Mouse (Mus musculus) G1E (cell line): ENCODE measurements around the gene Klk14. TPM values are rescaled to one million over a fixed set of nuclear protein-coding genes. Genes with fewer than 3 reads are reported as not detected.
"Not testable (repeated sequence)": the region's sequence is repeated elsewhere in the genome, so short reads cannot be mapped to it uniquely, and the experiment has no call there.

Experiments
- ATAC-seq: 2 replicates; pipeline ENCODE4 v1.8.0; 2016; ENCODE audit warnings: mild to moderate bottlenecking; ENCODE audit not compliant: insufficient number of reproducible peaks, poor library complexity, low FRiP score, severe bottlenecking; ENCODE audit errors: extremely low read depth
- DNase-seq: peaks from one replicate; pipeline ENCODE4 v3.0.0; 2012; ENCODE audit warnings: low spot score
- H3K27me3 ChIP-seq: 2 replicates; pipeline ENCODE4 v1.6.1; 2012; ENCODE audit warnings: mild to moderate bottlenecking, low read length, inconsistent platforms; ENCODE audit not compliant: insufficient read depth
- H3K36me3 ChIP-seq: replicated peaks from 2 replicates; pipeline ENCODE3; 2012; ENCODE audit warnings: mild to moderate bottlenecking, inconsistent platforms
- H3K4me1 ChIP-seq: 2 replicates; pipeline ENCODE4 v1.6.1; 2012; ENCODE audit warnings: low read depth, low read length, inconsistent platforms, mixed read lengths; ENCODE audit not compliant: insufficient read depth
- H3K4me3 ChIP-seq: 2 replicates; pipeline ENCODE4 v1.5.1; 2012; ENCODE audit warnings: low read depth, mild to moderate bottlenecking, inconsistent platforms, low read length, moderate library complexity, mixed read lengths
- H3K9me3 ChIP-seq: replicated peaks from 2 replicates; pipeline ENCODE4 v1.6.1; 2012; ENCODE audit warnings: inconsistent platforms
- CTCF ChIP-seq: IDR thresholded peaks from 2 replicates; pipeline ENCODE4 v1.5.1; 2012; ENCODE audit warnings: low read depth, low read length, inconsistent platforms, mixed read lengths
- GATA1 ChIP-seq: IDR thresholded peaks from 2 replicates; pipeline ENCODE4 v1.6.1; 2012; ENCODE audit warnings: borderline replicate concordance, low read length, inconsistent platforms, mixed read lengths
- GATA2 ChIP-seq: IDR thresholded peaks from 2 replicates; pipeline ENCODE4 v1.6.1; 2012; ENCODE audit warnings: low read depth, low read length, inconsistent platforms, borderline replicate concordance
- POLR2AphosphoS5 ChIP-seq: IDR thresholded peaks from 2 replicates; pipeline ENCODE4 v1.6.1; 2012; ENCODE audit warnings: low read depth, low read length, inconsistent platforms; ENCODE audit not compliant: insufficient replicate concordance
- TAL1 ChIP-seq: conservative IDR thresholded peaks from 2 replicates; pipeline ENCODE4 v1.6.1; 2012; ENCODE audit warnings: low read depth, low read length, inconsistent platforms, mixed read lengths
- polyA plus RNA-seq: library from polyadenylated mRNA; stranded (reverse); fragments of >175 nt; gene quantifications from 2 replicates; pipeline ENCODE4 v1.2.3, GENCODE M21; 2012
- total RNA-seq, 2 experiments: library from RNA; stranded (forward) in 1 of 2; stranded (reverse) in 1 of 2; fragments of 200-1000 nt in 1 of 2; fragments of >200 nt in 1 of 2; fragmentation: Nextera tagmentation in 1 of 2; gene quantifications; 2 replicates each; pipeline ENCODE4 v1.2.3; 2014 to 2017

Gene Klk14
- total and polyA plus RNA-seq, 3 experiments = not detected

DNA sequence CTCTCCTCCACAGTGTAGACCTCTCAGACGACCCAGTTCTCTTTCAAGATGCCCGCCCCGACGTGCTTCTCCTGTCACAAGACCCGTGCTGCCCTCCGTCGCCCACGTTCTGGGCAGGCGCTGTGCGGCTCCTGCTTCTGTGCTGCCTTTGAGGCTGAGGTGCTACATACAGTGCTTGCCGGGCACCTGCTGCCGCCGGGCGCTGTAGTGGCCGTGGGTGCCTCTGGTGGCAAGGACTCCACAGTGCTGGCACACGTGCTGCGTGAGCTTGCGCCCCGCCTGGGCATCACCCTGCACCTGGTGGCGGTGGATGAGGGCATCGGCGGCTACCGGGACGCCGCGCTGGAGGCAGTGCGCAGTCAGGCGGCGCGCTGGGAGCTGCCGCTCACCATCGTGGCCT lies 15.1 kb upstream of the Klk14 start:
- no peaks in the 10 kb centered on the region for H3K27me3 ChIP-seq
- TF ChIP-seq POLR2AphosphoS5 (no peak), CTCF (no peak), TAL1 (no peak), GATA2 (no peak), GATA1 (no peak)
- peaks cover 52% of the 10 kb centered on the region for H3K36me3 ChIP-seq
- H3K9me3 ChIP-seq = 0 out of 2 replicates have a peak, but pooled peaks cover 5% of the 10 kb centered on the region
- ATAC-seq (no peak), DNase-seq (no peak)
- no peak overlapping the region; the same call in 1 of the 2 replicates for H3K4me3 ChIP-seq
- peaks cover 27% of the 10 kb centered on the region for H3K4me1 ChIP-seq

GRCm38 (mm10) chr7:43678517-43678916 lies 11.7 kb upstream of the Klk14 start:
- peaks cover 8% of the 10 kb centered on the region for H3K4me1 ChIP-seq
- 0 out of 2 replicates have a peak, but pooled peaks cover 5% of the 10 kb centered on the region for H3K9me3 ChIP-seq
- ATAC-seq (0 out of 2 replicates have a peak, but pooled peaks have one; percentile 36), DNase-seq (no peak)
- TF ChIP-seq POLR2AphosphoS5 (no peak), CTCF (peak; percentile 72)
- H3K4me3 ChIP-seq = no peak overlapping the region
- no peaks in the 10 kb centered on the region for H3K27me3 ChIP-seq
- peaks cover 49% of the 10 kb centered on the region for H3K36me3 ChIP-seq

DNA sequence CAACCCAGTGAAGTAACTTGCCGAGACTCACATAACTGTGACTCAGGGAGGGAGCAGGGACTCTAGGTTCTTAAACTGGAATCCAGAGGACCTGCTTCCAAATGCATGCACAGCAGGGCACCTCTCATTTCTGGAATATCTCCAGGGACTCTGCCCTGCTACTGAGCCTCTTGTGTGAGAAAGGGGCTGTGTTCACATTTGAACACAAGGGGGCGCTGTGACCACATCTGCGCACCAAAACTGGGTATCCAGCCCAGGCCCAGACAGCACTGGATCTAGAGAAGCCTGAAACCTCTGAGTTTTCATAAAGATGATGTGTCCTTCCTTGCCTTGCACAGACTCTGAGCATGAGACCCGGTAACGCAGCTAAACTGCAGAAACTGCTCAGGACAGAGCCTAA lies 9.3 kb upstream of the Klk14 start:
- DNase-seq = peak; percentile 40
- H3K9me3 ChIP-seq = 0 out of 2 replicates have a peak, but pooled peaks cover 5% of the 10 kb centered on the region
- H3K4me1 ChIP-seq = no peaks in the 10 kb centered on the region
- TF ChIP-seq GATA2 (no peak), TAL1 (no peak), POLR2AphosphoS5 (no peak), CTCF (peak; percentile 67)
- H3K27me3 ChIP-seq = peaks cover 2% of the 10 kb centered on the region; the same call in 1 of the 2 replicates
- ATAC-seq = no peak
- H3K4me3 ChIP-seq = no peak overlapping the region
- peaks cover 26% of the 10 kb centered on the region for H3K36me3 ChIP-seq

DNA sequence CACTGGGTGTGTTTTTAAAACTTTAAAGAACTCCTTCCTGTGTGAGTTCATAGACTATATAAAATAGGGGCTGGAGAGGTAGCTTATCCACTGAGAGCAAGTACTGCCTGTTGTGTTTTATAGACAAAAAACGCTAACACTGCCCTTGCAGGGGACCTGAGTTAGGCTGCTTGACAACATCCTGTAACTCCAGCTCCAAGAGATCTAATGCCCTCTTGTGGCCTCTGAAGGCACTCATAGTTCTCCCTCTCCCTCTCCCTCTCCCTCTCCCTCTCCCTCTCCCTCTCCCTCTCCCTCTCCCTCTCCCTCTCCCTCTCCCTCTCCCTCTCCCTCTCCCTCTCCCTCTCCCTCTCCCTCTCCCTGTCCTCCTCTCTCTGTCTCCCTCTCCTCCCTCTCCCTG lies 7.7 kb upstream of the Klk14 start:
- H3K4me3 ChIP-seq, H3K9me3 ChIP-seq, ATAC-seq, DNase-seq, H3K4me1 ChIP-seq, H3K27me3 ChIP-seq: not testable (repeated sequence)
- H3K36me3 ChIP-seq = peaks cover 11% of the 10 kb centered on the region

GRCm38 (mm10) chr7:43685088-43685487 lies 5.1 kb upstream of the Klk14 start:
- Histone ChIP-seq H3K4me1 (no peaks in the 10 kb centered on the region), H3K9me3 (no peaks in the 10 kb centered on the region), H3K36me3 (no peaks in the 10 kb centered on the region), H3K27me3 (peaks cover 2% of the 10 kb centered on the region; the same call in 1 of the 2 replicates), H3K4me3 (no peak overlapping the region)
- no peak for ATAC-seq
- TF ChIP-seq GATA2 (no peak), CTCF (no peak), GATA1 (no peak), POLR2AphosphoS5 (no peak), TAL1 (no peak)
- no peak for DNase-seq

GRCm38 (mm10) chr7:43710031-43710430 lies 19.8 kb downstream of the Klk14 start:
- Histone ChIP-seq H3K4me3 (no peak overlapping the region), H3K9me3 (no peaks in the 10 kb centered on the region), H3K36me3 (no peaks in the 10 kb centered on the region), H3K27me3 (peaks cover 2% of the 10 kb centered on the region), H3K4me1 (no peaks in the 10 kb centered on the region)
- DNase-seq (no peak), ATAC-seq (no peak)
- no peak for TF ChIP-seq POLR2AphosphoS5
- no peak for TF ChIP-seq GATA2

DNA sequence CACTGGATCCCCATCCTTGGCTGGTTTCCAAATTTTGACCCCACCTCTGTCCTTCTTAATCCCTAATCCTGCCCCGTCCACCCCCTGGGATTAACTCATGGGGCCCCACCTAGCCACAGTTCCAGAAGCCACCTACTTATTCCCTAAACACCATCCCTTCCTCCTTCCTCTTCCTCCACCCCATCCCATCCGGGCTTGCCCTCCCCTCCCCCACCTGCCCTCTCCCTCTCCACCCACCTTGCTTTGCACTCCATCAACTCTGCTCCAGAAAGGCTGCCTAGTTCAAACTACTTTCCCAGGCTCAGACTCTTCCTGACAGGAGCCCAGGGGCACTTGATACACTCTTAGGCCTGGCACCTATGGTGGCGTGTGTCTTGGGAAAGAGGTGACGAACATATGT lies 22.0 kb downstream of the Klk14 start, which contains the start of gene Klk13:
Gene Klk13 (plus strand): TSS at position 301 of the 400 bp plus-strand sequence.
- TF ChIP-seq POLR2AphosphoS5 (no peak), TAL1 (no peak), CTCF (no peak), GATA2 (no peak), GATA1 (no peak)

More for the DNA sequence above, 22.0 kb downstream of the Klk14 start, which contains the start of gene Klk13:
- Histone ChIP-seq H3K9me3 (no peaks in the 10 kb centered on the region), H3K36me3 (no peaks in the 10 kb centered on the region), H3K27me3 (peaks cover 2% of the 10 kb centered on the region), H3K4me1 (no peaks in the 10 kb centered on the region), H3K4me3 (no peak within 1 kb of the TSS)
- ATAC-seq (no peak), DNase-seq (no peak)
